Mouse (Mus musculus) spleen, adult 18-20 months (tissue): ENCODE data around the gene Pigk.
"Not testable (repeated sequence)": the region's sequence is repeated elsewhere in the genome, so short reads cannot be mapped to it uniquely, and the experiment has no call there.

Experiments
- DNase-seq, 2 experiments: peaks; one replicate each; pipeline ENCODE4 v3.0.0; 2022; ENCODE audit warnings: mixed read lengths in 2 of 2

Pigk gene

DNA sequence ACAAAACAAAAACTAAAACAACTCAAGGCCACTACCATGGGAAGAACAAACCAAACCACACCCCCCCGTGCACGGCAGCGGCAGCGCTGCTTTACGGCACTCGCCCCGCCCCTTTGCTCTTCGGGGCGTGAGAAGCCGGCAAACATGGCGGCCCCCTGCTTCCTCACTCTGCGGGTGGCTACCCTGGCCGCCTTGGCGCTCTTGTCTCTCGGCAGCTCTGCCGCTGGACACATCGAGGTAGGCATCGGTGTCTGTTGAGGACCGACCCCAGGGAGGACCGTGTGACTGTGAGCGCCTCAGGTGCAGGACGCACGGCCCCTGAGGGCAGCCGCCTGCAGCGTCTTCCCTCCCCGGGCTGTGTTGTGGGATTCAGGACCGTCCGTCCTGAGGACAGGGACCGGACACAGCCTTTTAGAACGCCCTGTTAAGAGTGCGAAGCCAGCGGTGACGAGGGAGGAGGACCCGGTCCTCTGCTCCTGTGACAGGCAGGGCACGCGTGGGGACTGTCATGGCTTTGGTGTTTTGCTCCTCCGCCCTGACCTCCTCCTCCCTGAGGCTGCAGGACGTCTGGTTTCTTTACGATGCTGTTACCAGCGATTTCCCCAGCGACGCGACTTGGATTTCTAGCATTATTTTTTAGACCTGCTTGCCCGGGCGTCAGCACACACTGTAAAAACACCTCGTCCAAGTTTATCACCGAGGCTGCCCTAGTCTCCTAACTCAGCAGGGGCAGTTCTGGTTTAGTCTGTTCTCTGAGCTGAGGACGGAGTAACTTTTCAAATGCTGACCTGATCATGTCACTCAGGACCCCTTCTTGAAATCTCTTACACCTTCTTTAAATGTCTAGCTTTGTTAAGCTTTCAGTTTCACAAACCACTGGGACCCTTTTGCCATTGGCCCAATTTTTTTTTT, at the start of gene Pigk:
TSS of gene Pigk (plus strand) at position 110 of the 912 bp plus-strand sequence.
- peak; percentile 85 to 94 for DNase-seq

GRCm38 (mm10) chr3:152666991-152667355, 46.9 kb upstream of the Pigk start:
- no peak for DNase-seq

DNA sequence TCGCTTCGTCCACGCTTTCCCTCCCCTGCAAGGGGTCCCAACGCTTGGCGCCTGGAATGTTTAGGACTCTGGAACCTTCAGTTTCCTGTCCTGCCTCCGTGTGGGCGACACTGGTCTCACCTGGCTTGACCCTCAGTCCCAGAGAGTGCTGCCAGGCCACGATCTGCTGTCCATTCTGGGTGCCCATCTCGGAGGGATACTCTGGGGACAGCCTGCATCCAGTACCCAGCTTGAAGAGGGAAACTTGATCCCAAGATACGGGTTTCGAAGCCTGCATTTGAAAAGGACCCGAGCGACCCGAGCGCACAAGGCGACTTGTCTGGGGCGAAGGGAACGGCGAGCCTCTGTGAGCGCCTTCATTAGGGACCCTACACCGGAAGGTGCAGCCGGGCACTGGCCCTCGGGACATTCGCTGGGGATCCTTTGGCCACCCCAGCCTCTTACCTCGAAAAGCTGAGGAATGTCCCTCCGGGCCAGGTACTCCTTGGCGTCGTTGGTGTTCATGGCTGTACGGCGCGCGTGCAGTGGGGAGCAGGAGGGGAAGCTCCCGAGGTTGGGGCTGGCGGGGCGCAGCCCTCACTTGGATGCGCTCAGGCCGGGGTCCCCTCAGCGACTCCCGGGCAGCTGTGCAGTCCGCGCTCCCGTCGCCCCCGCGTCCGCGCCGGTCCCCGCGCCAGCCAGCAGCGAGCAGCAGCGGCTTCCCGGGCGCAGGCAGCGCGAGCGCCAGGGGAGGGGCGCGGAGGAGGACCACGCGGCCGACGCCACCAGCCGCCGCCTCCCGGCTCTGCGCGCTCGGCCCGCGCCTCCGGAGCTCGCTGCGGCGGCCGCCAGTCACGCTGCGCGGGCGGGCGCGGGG, 46.3 kb upstream of the Pigk start:
- no peak for DNase-seq

DNA sequence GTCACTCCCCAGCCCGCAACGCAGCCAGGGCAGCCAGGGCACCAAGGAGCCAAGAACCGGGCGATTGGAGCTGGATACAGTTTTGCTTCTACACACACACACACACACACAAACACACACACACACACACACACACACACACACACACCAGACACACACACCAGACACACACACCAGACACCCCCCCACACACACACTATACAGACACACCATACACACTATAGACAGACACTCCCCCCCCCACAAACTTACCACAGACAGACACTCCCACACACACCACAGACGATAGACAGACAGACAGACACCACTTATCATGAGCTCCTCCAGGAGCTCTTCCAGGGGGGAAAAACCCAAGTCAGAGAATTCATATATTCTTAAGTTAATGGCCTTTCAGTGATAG, 45.7 kb upstream of the Pigk start, which contains the start of gene Ak5:
TSS of gene Ak5 (minus strand) at position 122 of the 400 bp plus-strand sequence.
- DNase-seq = no peak

- no peak for DNase-seq
These were observed 45.1 kb upstream of the Pigk start for GRCm38 (mm10) chr3:152668793-152669192.

DNA sequence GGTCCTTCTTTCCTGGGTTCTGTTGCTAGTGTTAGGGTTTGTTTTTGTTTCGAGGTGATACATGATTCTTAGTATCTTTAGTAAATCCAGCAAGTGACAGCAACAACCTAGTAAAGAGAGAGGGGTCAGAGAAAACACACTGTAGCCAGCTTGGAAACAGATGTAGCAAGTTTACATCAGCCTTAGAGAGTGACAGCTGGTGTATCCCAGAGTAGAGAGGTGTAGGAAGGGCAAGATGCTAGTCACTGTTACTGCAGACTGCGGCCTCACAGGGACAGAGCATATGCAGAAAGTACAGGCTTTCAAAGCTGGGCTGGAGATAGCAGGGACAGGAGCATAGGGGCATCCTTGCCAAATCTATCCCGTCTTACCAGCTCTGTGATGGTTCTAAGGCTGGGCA, 44.1 kb upstream of the Pigk start:
- DNase-seq = no peak

DNA sequence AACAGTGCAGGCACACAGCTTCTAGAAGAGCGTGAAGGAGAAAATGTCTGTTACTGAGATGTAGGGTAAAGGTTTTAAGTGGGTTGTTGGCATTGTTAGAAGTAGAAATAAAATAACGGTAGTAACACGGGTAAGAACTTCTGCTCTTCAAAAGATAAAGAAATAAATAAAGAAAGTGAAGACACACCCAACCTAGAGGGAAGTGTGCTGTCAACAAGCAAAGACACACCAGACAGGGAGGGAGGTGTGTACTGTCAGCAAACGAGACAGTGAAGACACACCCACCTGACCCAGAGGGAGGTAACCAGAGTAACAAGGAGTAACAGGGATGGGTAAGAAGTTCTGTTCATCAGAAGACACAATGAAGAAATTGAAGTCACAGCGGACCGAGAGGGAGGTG, 39.2 kb upstream of the Pigk start:
- DNase-seq = no peak

GRCm38 (mm10) chr3:152688532-152688931, 25.4 kb upstream of the Pigk start:
- no peak for DNase-seq

DNA sequence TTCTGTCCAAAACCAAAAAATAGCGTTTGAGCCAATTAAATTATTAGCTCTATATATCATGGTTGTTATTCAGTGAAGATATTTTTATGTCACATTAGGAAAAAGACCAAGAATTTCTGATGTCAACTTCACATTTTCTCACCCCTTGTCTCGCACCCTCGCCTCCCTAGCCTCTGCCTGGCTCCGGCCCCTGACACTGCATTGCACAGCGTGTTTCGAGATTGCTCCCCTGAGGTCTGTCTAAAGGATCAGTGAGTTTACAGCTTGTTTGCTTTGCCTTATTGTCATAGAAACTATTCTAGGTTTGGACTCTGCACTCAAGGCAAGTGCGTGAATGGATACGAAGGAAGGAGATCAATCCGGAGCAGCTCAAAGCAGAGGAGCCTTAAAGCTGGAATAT, 24.8 kb upstream of the Pigk start:
- no peak for DNase-seq

GRCm38 (mm10) chr3:152694950-152695349, 18.9 kb upstream of the Pigk start:
- DNase-seq = no peak

DNA sequence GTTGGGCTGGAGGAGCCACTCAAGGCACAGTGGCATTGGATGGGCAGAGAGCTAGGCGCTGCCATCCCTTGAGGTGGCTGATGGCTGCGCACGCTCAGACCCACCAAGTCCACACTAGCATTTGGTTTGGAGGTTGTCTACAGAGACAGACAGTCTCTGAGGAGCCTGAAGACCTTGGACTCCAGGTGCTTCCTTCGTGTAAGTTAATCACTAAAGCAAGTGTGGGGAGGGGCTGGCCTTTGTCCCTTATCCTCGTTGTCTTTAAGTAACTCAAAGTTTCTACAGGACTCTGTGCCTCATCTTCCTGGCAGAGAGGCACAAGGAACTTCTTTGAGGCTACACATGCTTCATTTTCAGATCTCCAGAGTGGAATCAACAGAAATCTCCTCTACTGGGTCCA, 15.9 kb upstream of the Pigk start:
- no peak for DNase-seq

- DNase-seq = no peak
These were observed 14.6 kb upstream of the Pigk start for GRCm38 (mm10) chr3:152699261-152699660.

- DNase-seq = not testable (repeated sequence)
These were observed 12.4 kb upstream of the Pigk start for GRCm38 (mm10) chr3:152701536-152701935.

GRCm38 (mm10) chr3:152702274-152702843, 11.5 kb upstream of the Pigk start:
- DNase-seq = no peak

- DNase-seq = no peak
These were observed 8.1 kb upstream of the Pigk start for GRCm38 (mm10) chr3:152705826-152706225.

DNA sequence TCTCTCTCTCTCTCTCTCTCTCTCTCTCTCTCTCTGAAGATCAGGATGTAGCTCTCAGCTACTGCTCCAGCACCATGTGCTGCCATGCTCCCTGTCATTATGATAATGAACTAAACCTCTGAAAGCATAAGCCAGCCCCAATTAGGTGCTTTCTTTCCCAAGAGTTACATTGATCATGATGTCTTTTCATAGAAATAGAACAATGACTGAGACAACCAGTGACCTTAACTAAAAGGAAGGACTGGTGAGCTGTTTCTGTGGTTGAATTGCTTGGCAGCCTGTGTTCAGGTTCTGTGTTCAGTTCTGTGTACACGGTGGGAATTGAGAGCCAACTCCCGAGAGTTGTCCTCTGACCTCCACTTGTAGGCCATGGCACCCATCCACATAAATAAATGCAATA, 7.0 kb upstream of the Pigk start:
- no peak for DNase-seq

DNA sequence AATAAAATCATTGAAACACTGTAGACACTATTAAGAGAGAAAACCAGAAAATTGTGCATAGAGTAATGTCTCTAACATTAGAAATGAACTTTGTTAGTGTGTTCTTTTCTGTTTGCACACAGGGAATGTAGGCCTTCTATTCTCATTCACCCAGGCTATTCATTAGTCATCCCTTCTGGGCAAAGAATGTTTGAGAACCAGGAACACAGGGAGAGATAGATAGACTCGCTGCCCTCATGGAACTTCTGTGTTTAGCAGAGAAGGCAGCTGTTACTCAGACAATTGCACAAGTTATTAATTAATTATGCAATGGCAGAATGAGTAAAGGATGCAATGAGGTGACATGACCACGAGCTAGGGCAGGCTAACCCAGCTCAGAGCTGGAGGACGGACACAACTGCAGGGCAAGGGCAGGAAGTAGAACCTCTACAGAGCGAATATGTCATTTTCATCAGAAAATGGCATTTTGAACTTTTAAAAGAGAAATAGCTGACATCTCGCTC, 6.5 kb upstream of the Pigk start:
- no peak for DNase-seq

DNA sequence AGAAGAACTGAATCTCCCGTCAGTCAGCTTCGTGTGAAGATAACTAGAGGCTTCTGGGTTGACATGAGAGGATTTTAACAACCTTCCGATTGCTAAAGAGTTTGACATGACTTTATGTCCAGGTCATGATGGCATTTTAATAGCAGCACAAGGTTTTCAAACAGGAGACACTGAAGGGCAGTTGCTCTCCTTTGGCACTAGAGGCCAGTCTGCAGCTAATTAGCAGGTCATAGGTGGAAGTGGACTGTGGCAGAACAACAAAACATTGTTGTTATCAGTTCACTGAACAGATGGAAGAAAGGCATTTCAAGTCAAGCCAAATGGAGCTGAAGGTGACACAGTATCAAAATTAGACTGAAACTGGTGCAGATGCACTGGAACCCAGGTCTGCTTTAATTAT, 4.0 kb upstream of the Pigk start:
- DNase-seq = no peak

DNA sequence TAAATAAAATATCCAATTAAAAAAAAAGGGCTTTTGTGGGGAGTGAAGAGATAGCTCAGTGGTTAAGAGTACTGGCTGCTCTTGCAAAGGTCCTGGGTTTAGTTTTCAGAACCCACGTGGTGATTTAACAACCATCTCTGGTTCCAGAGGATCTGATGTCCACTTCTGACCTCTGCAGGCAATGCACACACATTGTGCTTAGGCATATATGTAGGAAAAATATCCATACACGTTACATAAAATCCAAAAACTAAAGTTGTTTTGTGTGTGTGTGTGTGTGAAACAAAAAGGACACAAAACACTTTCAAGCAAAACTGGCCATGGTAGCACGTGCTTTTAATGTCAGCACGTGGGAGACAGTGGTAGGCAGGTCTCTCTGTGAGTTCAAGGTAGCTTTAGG, 943 bp upstream of the Pigk start:
- no peak for DNase-seq

DNA sequence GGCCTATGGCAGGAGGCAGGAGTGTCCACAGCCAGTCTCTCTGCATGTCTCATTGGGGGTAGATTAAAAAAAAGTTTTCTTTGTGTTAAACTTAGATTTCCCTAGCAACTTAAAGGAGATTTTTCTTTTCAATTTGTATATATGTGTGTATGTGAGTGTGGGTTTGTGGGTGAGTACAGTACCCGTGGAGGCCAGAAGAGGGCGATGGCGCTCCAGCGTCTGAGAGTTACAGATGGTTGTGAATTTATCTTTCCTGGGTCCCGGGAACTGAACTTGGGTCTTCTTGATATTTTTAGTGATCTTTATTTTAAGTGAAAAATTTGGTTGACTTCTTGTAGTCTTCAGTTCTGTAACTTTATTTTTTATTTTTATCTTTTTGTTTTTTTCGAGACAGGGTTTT, 7.4 kb downstream of the Pigk start:
- no peak for DNase-seq

GRCm38 (mm10) chr3:152722836-152723235, 8.9 kb downstream of the Pigk start:
- DNase-seq = no peak

GRCm38 (mm10) chr3:152724446-152724845, 10.5 kb downstream of the Pigk start:
- no peak for DNase-seq

GRCm38 (mm10) chr3:152728238-152728637, 14.3 kb downstream of the Pigk start:
- no peak for DNase-seq
